Mouse (Mus musculus): ENCODE measurements around the gene Tollip. TPM values are rescaled to one million over a fixed set of nuclear protein-coding genes. Genes with fewer than 3 reads are reported as not detected.
A peak's percentile ranks its signal among the peaks of the same experiment; 100 is the strongest.
"Not testable (repeated sequence)": the region's sequence is repeated elsewhere in the genome, so short reads cannot be mapped to it uniquely, and the experiment has no call there.

Gene Tollip
- total RNA-seq, 1 experiment from 2014 or later: 30.4 TPM

- ATAC-seq (replicated peaks in 1 of 2; ENCODE audit: insufficient read depth in 1 of 2, low FRiP score in 2 of 2, low TSS enrichment in 1 of 2, low read depth in 1 of 2, poor library complexity in 2 of 2, severe bottlenecking in 2 of 2): no peak
Measured at GRCm38 (mm10) chr7:141945927-141946326, 27.6 kb upstream of the Tollip start.

GRCm38 (mm10) chr7:141943444-141943843, 25.1 kb upstream of the Tollip start:
- ATAC-seq (replicated peaks in 1 of 2; ENCODE audit: insufficient read depth in 1 of 2, low FRiP score in 2 of 2, low TSS enrichment in 1 of 2, low read depth in 1 of 2, poor library complexity in 2 of 2, severe bottlenecking in 2 of 2): no peak

- ATAC-seq (replicated peaks in 1 of 2; ENCODE audit: insufficient read depth in 1 of 2, low FRiP score in 2 of 2, low TSS enrichment in 1 of 2, low read depth in 1 of 2, poor library complexity in 2 of 2, severe bottlenecking in 2 of 2): no peak
Measured at GRCm38 (mm10) chr7:141934951-141935350, 16.6 kb upstream of the Tollip start.

GRCm38 (mm10) chr7:141934128-141934898, 16.0 kb upstream of the Tollip start:
- no peak for ATAC-seq (replicated peaks in 1 of 2; ENCODE audit: insufficient read depth in 1 of 2, low FRiP score in 2 of 2, low TSS enrichment in 1 of 2, low read depth in 1 of 2, poor library complexity in 2 of 2, severe bottlenecking in 2 of 2)

GRCm38 (mm10) chr7:141928642-141929041, 10.3 kb upstream of the Tollip start:
- ATAC-seq (replicated peaks in 1 of 2; ENCODE audit: insufficient read depth in 1 of 2, low FRiP score in 2 of 2, low TSS enrichment in 1 of 2, low read depth in 1 of 2, poor library complexity in 2 of 2, severe bottlenecking in 2 of 2): no peak

- ATAC-seq (replicated peaks in 1 of 2; ENCODE audit: insufficient read depth in 1 of 2, low FRiP score in 2 of 2, low TSS enrichment in 1 of 2, low read depth in 1 of 2, poor library complexity in 2 of 2, severe bottlenecking in 2 of 2): peak; percentile 62 to 72
Measured at GRCm38 (mm10) chr7:141924917-141925316, 6.6 kb upstream of the Tollip start.

- ATAC-seq (replicated peaks in 1 of 2; ENCODE audit: insufficient read depth in 1 of 2, low FRiP score in 2 of 2, low TSS enrichment in 1 of 2, low read depth in 1 of 2, poor library complexity in 2 of 2, severe bottlenecking in 2 of 2): not testable (repeated sequence)
Measured at GRCm38 (mm10) chr7:141924121-141924520, 5.8 kb upstream of the Tollip start.

GRCm38 (mm10) chr7:141911305-141911704, 7.0 kb downstream of the Tollip start:
- peak; percentile 56 to 84; a peak in 3 of 4 replicates for ATAC-seq (replicated peaks in 1 of 2; ENCODE audit: insufficient read depth in 1 of 2, low FRiP score in 2 of 2, low TSS enrichment in 1 of 2, low read depth in 1 of 2, poor library complexity in 2 of 2, severe bottlenecking in 2 of 2)

GRCm38 (mm10) chr7:141908591-141908990, 9.7 kb downstream of the Tollip start:
- no peak for ATAC-seq (replicated peaks in 1 of 2; ENCODE audit: insufficient read depth in 1 of 2, low FRiP score in 2 of 2, low TSS enrichment in 1 of 2, low read depth in 1 of 2, poor library complexity in 2 of 2, severe bottlenecking in 2 of 2)

- ATAC-seq (replicated peaks in 1 of 2; ENCODE audit: insufficient read depth in 1 of 2, low FRiP score in 2 of 2, low TSS enrichment in 1 of 2, low read depth in 1 of 2, poor library complexity in 2 of 2, severe bottlenecking in 2 of 2): no peak
Measured at GRCm38 (mm10) chr7:141902791-141903190, 15.5 kb downstream of the Tollip start.

- ATAC-seq (replicated peaks in 1 of 2; ENCODE audit: insufficient read depth in 1 of 2, low FRiP score in 2 of 2, low TSS enrichment in 1 of 2, low read depth in 1 of 2, poor library complexity in 2 of 2, severe bottlenecking in 2 of 2): peak; percentile 91 to 93
Measured at GRCm38 (mm10) chr7:141902269-141902729, 16.0 kb downstream of the Tollip start.

GRCm38 (mm10) chr7:141901825-141902224, 16.5 kb downstream of the Tollip start:
- peak in 1 of 2 experiments; percentile 18; a peak in 2 of 4 replicates for ATAC-seq (replicated peaks in 1 of 2; ENCODE audit: insufficient read depth in 1 of 2, low FRiP score in 2 of 2, low TSS enrichment in 1 of 2, low read depth in 1 of 2, poor library complexity in 2 of 2, severe bottlenecking in 2 of 2)

GRCm38 (mm10) chr7:141892151-141892550, 26.2 kb downstream of the Tollip start:
- ATAC-seq (replicated peaks in 1 of 2; ENCODE audit: insufficient read depth in 1 of 2, low FRiP score in 2 of 2, low TSS enrichment in 1 of 2, low read depth in 1 of 2, poor library complexity in 2 of 2, severe bottlenecking in 2 of 2): no peak

- ATAC-seq (replicated peaks in 1 of 2; ENCODE audit: insufficient read depth in 1 of 2, low FRiP score in 2 of 2, low TSS enrichment in 1 of 2, low read depth in 1 of 2, poor library complexity in 2 of 2, severe bottlenecking in 2 of 2): no peak
Measured at GRCm38 (mm10) chr7:141878813-141879212, 39.5 kb downstream of the Tollip start.

- ATAC-seq (replicated peaks in 1 of 2; ENCODE audit: insufficient read depth in 1 of 2, low FRiP score in 2 of 2, low TSS enrichment in 1 of 2, low read depth in 1 of 2, poor library complexity in 2 of 2, severe bottlenecking in 2 of 2): no peak
Measured at GRCm38 (mm10) chr7:141874891-141875290, 43.4 kb downstream of the Tollip start.

GRCm38 (mm10) chr7:141870553-141870952, 47.8 kb downstream of the Tollip start:
- no peak for ATAC-seq (replicated peaks in 1 of 2; ENCODE audit: insufficient read depth in 1 of 2, low FRiP score in 2 of 2, low TSS enrichment in 1 of 2, low read depth in 1 of 2, poor library complexity in 2 of 2, severe bottlenecking in 2 of 2)

- no peak for ATAC-seq (replicated peaks in 1 of 2; ENCODE audit: insufficient read depth in 1 of 2, low FRiP score in 2 of 2, low TSS enrichment in 1 of 2, low read depth in 1 of 2, poor library complexity in 2 of 2, severe bottlenecking in 2 of 2)
Measured at GRCm38 (mm10) chr7:141869644-141870043, 48.7 kb downstream of the Tollip start.

GRCm38 (mm10) chr7:141861046-141861445, 57.3 kb downstream of the Tollip start:
- peak; percentile 51 to 57 for ATAC-seq (replicated peaks in 1 of 2; ENCODE audit: insufficient read depth in 1 of 2, low FRiP score in 2 of 2, low TSS enrichment in 1 of 2, low read depth in 1 of 2, poor library complexity in 2 of 2, severe bottlenecking in 2 of 2)

- no peak for ATAC-seq (replicated peaks in 1 of 2; ENCODE audit: insufficient read depth in 1 of 2, low FRiP score in 2 of 2, low TSS enrichment in 1 of 2, low read depth in 1 of 2, poor library complexity in 2 of 2, severe bottlenecking in 2 of 2)
Measured at GRCm38 (mm10) chr7:141840354-141840753, 78.0 kb downstream of the Tollip start.

All from hematopoietic stem cell, adult 5-6 weeks (primary cell).